Mouse (Mus musculus) mesoderm, embryonic 11.5 days (tissue): ENCODE measurements around the gene Exoc3l.
A peak's percentile ranks its signal among the peaks of the same experiment; 100 is the strongest.

ENCODE experiments used
- DNase-seq: peaks from one replicate; pipeline ENCODE4 v3.0.0-alpha.2; 2012; ENCODE audit warnings: low read depth, low spot score

The Exoc3l gene

DNA sequence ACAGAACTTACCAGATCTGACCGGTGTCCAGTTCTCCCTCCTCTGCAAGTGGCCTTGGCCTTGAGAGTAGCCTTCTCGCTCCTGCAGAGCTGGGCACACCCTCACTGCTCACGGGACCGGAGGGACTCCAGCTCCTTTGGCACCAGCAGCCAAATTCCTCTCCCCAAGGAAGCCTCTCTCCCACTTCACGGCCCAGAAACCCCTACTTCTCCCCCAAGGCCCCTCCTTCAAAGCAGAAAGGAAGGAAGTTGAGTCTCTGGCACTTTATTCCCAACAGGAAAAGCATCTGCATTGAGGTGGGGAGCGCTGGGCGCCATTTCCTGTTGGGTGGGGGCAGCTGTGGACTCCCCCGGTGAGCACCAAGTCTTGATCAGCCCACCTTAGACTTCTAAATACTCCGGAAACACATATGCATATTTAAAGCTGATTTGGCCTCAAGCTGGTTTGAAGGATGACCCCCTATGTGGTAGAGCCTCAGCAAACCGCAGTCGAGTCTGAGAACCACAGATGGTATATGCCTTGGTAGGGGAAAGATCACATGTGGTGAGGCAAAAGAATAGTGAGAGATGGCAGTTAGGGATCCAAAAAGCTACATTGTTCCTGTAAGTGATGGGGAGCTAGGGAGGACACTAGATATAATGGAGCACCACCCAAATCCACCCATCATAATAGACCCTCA lies at the start of gene Exoc3l:
Gene Exoc3l (minus strand): TSS at position 207 of the 679 bp plus-strand sequence.
- no peak for DNase-seq

GRCm38 (mm10) chr8:105345061-105345975 lies 49.4 kb upstream of the Exoc3l start:
- no peak for DNase-seq

DNA sequence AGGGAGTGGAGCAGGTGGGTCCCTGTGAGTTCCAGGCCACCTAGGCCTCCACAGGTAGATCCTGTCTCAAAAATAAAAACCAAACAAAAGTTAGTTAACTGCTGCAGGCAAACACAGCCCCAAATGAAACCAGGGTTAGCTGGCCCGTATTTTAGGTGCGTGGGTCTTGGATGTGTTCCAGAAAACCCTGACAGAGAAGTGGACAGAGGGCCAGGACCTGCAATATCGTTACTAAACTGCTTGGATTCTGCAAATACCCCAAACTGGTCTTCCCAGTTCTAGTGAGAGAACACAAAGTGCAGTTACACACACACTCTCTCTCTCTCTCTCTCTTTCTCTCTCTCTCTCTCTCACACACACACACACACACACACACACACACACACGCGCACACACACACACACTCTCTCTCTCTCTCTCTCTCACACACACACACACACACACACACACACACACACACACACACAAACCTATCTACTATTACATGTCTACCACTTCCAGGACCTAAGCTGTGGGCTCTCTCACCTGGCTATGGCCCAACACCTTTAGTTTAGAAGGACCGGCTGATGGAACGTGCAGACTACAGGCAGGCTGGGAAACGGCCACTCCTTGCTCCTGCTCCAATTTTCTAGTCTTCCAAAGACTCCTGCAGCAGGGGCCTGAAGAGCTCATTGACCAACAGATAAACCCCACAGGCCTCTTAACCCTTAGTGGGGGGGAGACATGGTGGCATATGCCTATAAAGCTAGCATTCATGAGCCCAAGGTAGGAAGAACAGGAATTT lies 48.1 kb upstream of the Exoc3l start:
- no peak for DNase-seq

GRCm38 (mm10) chr8:105342768-105343167 lies 46.9 kb upstream of the Exoc3l start:
- DNase-seq, result no peak

DNA sequence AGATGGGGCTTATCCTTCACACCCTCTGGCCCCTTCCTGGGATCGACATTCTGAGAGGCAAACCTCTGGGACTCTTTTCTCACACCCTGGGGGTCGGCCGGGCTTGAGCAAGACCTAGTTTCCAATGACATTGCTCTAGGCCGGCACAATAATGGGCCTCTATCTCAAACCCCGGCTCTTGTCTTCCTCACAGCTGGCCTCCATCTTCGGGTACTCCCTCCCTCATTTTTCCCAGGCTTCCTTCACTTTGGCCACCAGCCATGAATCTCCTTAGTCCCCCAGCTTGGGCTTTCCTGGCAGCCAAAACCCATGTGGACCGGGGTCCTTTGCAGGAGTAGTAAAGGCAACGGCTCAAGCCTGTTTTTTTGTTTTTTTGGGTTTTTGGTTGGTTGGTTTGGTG lies 45.5 kb upstream of the Exoc3l start:
- DNase-seq, result no peak

DNA sequence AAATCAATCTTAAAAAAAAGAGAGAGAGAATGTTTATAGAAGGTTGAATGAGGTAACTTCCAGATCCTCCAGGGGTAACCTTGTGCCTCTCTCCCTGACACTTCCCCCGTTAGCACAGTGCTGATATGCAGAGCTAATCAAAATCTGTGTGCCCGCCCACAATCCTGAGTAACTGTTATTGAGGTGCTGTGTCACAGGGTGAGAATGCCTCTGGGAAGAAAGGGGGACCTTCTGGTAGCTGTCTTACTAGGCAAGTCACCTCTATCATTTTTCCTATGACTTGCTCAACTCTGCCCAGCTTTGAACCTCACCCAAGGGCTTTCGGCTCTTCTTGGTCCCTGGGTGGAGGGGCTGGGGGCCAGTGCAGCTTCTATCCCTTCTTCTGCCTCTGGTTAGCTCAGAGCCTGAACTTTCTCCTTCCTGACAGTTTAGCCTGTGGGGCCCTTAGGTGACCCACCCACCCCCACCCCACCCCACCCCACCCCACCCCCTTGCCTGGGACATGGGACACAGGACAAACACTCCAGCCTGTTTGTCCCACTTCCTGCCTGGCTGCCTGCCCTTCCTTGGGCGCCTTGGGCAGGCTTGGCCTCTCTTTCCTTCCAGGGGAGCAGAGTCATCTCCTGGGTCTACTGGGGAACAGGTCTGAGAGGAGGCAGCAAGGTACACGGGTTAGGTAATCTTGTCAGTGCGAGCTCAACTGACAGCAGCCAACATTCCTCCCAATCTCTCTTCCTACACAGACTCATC lies 44.2 kb upstream of the Exoc3l start:
- DNase-seq, result no peak

DNA sequence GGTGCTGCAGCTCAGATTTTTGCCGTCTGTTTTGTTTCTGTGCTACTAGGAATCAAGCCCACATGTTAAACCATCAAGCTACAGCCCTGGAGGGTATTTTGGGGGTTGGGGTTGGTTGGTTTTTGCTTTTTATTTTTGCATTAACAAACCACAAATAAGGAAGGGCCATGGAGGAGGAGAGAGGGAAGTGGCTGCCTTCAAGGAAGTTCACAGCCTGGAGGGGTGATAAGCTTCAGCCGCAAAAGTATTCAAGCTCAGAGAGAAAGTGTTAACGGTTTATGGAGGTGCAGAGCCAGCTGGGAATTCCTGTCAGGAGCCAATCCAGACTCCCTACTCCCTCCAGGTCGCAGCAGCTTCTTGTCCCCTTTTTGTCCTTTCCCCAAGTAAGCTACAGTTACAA lies 43.1 kb upstream of the Exoc3l start:
- no peak for DNase-seq

- no peak for DNase-seq
Observed at GRCm38 (mm10) chr8:105336373-105337130, 40.7 kb upstream of the Exoc3l start.

- no peak for DNase-seq
Observed at GRCm38 (mm10) chr8:105332523-105332922, 36.6 kb upstream of the Exoc3l start.

DNA sequence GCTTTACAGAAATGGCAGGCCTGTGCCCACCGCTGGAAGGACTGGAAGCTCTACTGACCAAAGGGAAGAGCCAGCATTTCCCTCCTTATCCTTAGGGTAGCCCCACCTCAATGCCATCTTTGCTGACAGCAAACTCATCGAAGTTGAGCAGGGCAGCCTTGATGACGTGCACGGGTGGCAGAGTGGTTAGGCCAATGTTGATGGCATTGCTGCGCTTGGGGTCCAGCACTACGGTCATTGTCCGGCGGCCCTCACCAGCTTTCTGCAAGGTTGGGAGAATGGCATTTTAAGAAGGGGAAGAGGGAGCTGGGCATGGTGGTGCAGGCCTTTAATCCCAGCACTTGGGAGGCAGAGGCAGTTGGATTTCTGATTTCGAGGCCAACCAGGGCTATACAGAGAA lies 36.0 kb upstream of the Exoc3l start:
- no peak for DNase-seq

DNA sequence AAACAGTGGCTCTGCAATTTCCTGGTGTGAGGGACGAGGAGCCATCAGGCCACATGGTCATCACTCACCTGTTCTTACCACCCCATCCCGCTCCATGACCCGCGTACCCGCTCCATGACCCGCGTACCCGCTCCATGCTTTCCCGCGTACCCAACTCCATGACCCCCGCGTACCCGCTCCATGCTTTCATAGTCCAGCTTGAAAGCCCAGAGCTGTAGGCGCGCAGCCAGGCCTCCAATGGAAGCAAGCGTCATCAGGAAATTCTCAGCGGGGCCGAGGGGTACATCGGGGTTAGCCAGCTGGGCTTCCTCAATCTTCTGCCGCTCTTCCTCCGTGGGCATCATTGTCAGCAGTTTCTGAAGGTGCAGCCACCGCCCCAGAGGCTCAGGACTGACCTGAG lies 35.6 kb upstream of the Exoc3l start:
- no peak for DNase-seq

DNA sequence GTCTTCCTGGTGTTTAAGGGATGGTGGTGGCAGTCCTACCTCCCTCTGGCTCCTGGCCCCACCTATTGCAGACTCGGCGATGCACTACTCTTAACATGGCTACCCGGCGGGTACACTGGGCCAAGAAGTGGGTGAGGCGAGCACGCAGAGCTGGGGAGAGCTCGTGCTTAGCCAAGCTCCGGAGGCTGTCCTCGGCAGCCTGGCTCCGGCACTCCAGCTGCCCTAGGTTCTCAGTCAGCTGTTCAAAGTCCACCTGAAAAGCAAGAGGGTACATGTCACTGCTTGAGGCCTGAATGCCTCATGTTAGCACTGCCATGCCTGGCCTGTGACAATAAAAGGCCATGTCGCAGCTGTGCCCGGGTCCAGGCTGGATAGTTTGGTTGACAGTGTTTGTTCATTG lies 34.4 kb upstream of the Exoc3l start:
- no peak for DNase-seq

GRCm38 (mm10) chr8:105326968-105327367 lies 31.1 kb upstream of the Exoc3l start:
- no peak for DNase-seq

DNA sequence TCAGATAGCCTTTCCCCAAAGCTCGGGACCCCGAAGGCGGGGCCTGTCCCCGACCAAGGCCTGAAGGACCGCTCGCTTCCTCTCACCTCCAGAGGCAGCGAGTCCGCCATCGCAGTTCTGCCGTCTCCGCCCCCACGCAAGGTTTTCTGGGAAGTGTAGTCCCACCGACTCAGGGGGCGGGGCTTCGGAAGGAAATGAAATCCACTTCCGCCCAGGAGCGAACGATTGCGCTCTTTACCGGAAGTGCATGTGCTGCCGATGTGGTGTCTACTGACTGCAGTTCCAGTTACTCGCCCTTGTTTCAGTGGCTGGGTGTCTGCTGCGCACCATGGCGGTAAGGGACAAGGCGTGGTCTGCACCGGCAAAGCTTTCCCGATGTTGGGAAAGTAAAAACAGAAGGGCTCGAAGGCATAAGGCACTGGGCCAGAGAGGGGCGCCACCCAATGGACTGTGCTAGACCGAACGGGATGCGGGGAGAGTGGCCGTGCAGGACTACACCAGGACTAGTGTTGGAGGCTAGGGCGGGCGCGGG lies 30.3 kb upstream of the Exoc3l start, which contains the start of the genes Lrrc29 and Tmem208:
Gene Lrrc29 (minus strand): TSS at position 138 of the 532 bp plus-strand sequence.
Gene Tmem208 (plus strand): TSS at position 214 of the 532 bp plus-strand sequence.
- DNase-seq, result peak; percentile 97

DNA sequence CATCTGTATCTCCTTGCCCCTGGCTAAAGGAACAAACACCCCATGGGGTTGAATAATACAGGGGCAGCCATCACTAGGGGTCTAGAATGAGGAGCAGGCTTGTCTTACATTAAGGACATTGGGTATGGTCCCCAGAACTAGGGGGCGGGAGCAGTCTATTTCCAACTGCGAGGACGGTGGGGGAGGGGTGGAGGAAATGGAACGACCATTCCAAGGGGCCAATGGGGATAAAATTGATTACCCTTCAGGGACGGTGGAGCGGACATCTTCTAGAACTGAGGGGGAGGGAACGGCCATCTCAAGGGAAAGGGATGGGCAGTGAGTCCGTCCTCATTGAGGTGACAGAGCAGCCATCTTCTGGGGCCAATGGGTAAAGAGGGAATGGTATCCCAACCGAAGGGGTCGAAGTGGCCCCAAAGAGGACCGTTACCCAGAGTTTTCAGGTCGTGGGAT lies 29.8 kb upstream of the Exoc3l start:
- DNase-seq, result peak; percentile 59

DNA sequence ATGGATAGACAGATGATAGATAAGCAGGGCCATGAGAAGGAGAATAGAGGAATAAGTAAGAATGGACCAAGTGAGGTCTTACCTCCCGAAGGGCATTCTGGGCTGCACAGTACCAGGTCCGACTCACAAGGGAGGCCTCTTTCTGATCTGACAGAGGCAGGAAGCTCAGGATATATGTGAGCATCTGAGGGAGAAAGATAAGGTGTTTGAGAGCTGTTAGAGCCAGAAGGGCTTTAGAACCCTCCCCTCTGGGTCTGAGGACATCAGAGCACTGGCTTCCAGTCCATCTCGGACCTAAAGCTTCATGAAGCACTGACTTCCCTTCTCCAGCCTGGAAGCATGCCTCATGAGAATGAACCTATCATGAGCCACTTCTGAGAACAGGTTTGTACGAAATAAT lies 27.3 kb upstream of the Exoc3l start:
- DNase-seq, result no peak

DNA sequence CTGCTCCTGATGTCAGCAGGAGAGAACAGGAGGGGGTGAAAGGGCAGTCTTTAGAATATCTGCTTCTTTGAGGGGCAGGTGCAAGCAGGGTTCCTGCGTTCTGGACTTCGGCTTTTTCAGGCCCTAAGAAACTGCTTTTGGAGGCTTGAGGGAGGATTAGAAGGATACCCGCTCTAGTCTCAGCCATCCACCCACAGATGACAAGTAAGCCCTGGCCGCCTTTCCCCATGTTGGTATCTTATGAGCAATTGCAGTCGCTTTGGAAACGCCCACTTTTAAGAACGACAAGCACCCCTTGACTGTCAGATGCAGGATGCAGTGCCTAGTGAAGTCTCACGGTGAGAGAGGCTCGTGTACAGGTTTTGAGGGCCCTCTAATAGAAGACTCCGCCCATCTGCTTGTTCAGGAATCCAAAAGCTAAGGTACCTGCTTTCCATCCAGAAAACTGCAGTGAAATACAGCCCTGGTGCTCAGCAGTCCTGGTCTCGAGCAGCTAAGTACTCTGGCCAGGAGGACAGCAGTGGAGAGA lies 22.8 kb upstream of the Exoc3l start:
- DNase-seq, result no peak

GRCm38 (mm10) chr8:105317941-105318340 lies 22.0 kb upstream of the Exoc3l start:
- no peak for DNase-seq

GRCm38 (mm10) chr8:105315073-105315769 lies 19.3 kb upstream of the Exoc3l start:
- no peak for DNase-seq
